Mouse (Mus musculus): ENCODE data around the gene Gpha2. TPM values are rescaled to one million over a fixed set of nuclear protein-coding genes. Genes with fewer than 3 reads are reported as not detected.

Gene Gpha2
- total and polyA plus RNA-seq, 3 experiments, result not detected

GRCm38 (mm10) chr19:6272738-6273137 lies 46.6 kb downstream of the Gpha2 start:
- Histone ChIP-seq H3K4me3 (replicated peaks in 1 of 3; ENCODE audit: low read depth in 2 of 3, low read length in 2 of 3, poor library complexity in 1 of 3) (no peak overlapping the region), H3K4me2 (ENCODE audit: insufficient read depth, low read depth, poor library complexity, severe bottlenecking) (no peak overlapping the region), H3K79me2 (replicated peaks; ENCODE audit: control insufficient read depth, extremely low read depth, insufficient read depth, poor library complexity, severe bottlenecking) (peaks cover 15% of the 10 kb centered on the region), H3K4me1 (ENCODE audit: control insufficient read depth in 1 of 2, insufficient read depth in 2 of 2) (peaks cover 17 to 54% of the 10 kb centered on the region in 2 experiments), H3K9me3 (replicated peaks; ENCODE audit: low read length) (no peaks in the 10 kb centered on the region), H3K36me3 (replicated peaks in 1 of 2; ENCODE audit: control insufficient read depth in 1 of 2, insufficient read depth in 1 of 2, low read length in 1 of 2) (peaks cover 0 to 4% of the 10 kb centered on the region in 2 experiments), H3K9ac (ENCODE audit: insufficient read depth, low read depth) (no peak overlapping the region), H3K27me3 (replicated peaks) (no peaks in the 10 kb centered on the region), H3K27ac (ENCODE audit: insufficient read depth, low read depth) (no peak overlapping the region)
- DNase-seq (ENCODE audit: extremely low read depth), result no peak
- in situ Hi-C loops (cut with MboI; ENCODE audit: low pct_ligation_motif_present, low pct_unique_long_range_greater_than_20kb, low sequenced_read_pairs) (no loop called here), dilution Hi-C loops (cut with MboI; ENCODE audit: extremely low pct_ligation_motif_present, extremely low pct_unique_long_range_greater_than_20kb, low sequenced_read_pairs) (no loop called here)
- TF ChIP-seq CHD2 (IDR thresholded peaks at IDR 0.05; ENCODE audit: low read length), result no peak
- no peak for TF ChIP-seq MAX (IDR thresholded peaks at IDR 0.05; ENCODE audit: low read length)
- TF ChIP-seq CHD1 (IDR thresholded peaks at IDR 0.05; ENCODE audit: low read depth, low read length), result no peak
- no peak for TF ChIP-seq ZMIZ1 (IDR thresholded peaks at IDR 0.05; ENCODE audit: low read depth, low read length)

GRCm38 (mm10) chr19:6273592-6273991 lies 47.4 kb downstream of the Gpha2 start:
- Histone ChIP-seq H3K27me3 (replicated peaks) (no peaks in the 10 kb centered on the region), H3K36me3 (replicated peaks in 1 of 2; ENCODE audit: control insufficient read depth in 1 of 2, insufficient read depth in 1 of 2, low read length in 1 of 2) (peaks cover 5 to 9% of the 10 kb centered on the region in 2 experiments), H3K9ac (ENCODE audit: insufficient read depth, low read depth) (0 out of 2 replicates have a peak overlapping the region, but pooled peaks have one; percentile 6), H3K4me1 (ENCODE audit: control insufficient read depth in 1 of 2, insufficient read depth in 2 of 2) (peaks cover 14 to 46% of the 10 kb centered on the region in 2 experiments), H3K27ac (ENCODE audit: insufficient read depth, low read depth) (peak overlapping the region; percentile 47), H3K79me2 (replicated peaks; ENCODE audit: control insufficient read depth, extremely low read depth, insufficient read depth, poor library complexity, severe bottlenecking) (peaks cover 24% of the 10 kb centered on the region), H3K4me3 (replicated peaks in 1 of 3; ENCODE audit: low read depth in 2 of 3, low read length in 2 of 3, poor library complexity in 1 of 3) (no peak overlapping the region), H3K9me3 (replicated peaks; ENCODE audit: low read length) (no peaks in the 10 kb centered on the region), H3K4me2 (ENCODE audit: insufficient read depth, low read depth, poor library complexity, severe bottlenecking) (no peak overlapping the region)
- no peak for DNase-seq (ENCODE audit: extremely low read depth)
- in situ Hi-C loops (cut with MboI; ENCODE audit: low pct_ligation_motif_present, low pct_unique_long_range_greater_than_20kb, low sequenced_read_pairs) (no loop called here), dilution Hi-C loops (cut with MboI; ENCODE audit: extremely low pct_ligation_motif_present, extremely low pct_unique_long_range_greater_than_20kb, low sequenced_read_pairs) (no loop called here)
- TF ChIP-seq POLR2A (IDR thresholded peaks at IDR 0.05; ENCODE audit: low read depth, low read length) (no peak), ETS1 (conservative IDR thresholded peaks at IDR 0.05; ENCODE audit: low read depth, low read length) (no peak), BHLHE40 (IDR thresholded peaks at IDR 0.05; ENCODE audit: low read depth, low read length) (no peak), ZC3H11A (IDR thresholded peaks at IDR 0.05; ENCODE audit: low read depth, low read length) (no peak), MXI1 (IDR thresholded peaks at IDR 0.05; ENCODE audit: low read depth, low read length) (no peak), GABPA (IDR thresholded peaks at IDR 0.05; ENCODE audit: insufficient replicate concordance, low read depth, low read length) (no peak), KAT2A (IDR thresholded peaks at IDR 0.05; ENCODE audit: insufficient replicate concordance, low read length) (no peak), ELF1 (IDR thresholded peaks at IDR 0.05; ENCODE audit: low read depth, low read length) (no peak), MYC (IDR thresholded peaks at IDR 0.05; ENCODE audit: low read depth, low read length) (no peak), TBP (conservative IDR thresholded peaks at IDR 0.05; ENCODE audit: low read depth, low read length) (no peak), SIN3A (IDR thresholded peaks at IDR 0.05; ENCODE audit: low read length) (no peak), ZMIZ1 (IDR thresholded peaks at IDR 0.05; ENCODE audit: low read depth, low read length) (no peak), TCF12 (IDR thresholded peaks at IDR 0.05; ENCODE audit: low read depth, low read length) (no peak)

All from CH12.LX (cell line).